In genomic region chr2:181365655-181366075, GRCm38 (mm10) we compare ENCODE assay signal across 7 mouse cellular contexts. TPM values are rescaled to one million over a fixed set of nuclear protein-coding genes. Genes with fewer than 3 reads are reported as not detected.
DNase-seq lines count a peak whose midpoint lies in the region; ATAC-seq lines count a peak whose summit lies in the region.

No protein-coding gene starts in this region.

- peak overlapping the region; percentile 96 for H3K9ac ChIP-seq in lung, embryonic 16.5 days (ENCODE audit: low read length)

- DNase-seq in lung, postnatal 14 days: no peak
- DNase-seq in embryo, embryonic 10.5 days (ENCODE audit: low spot score): peak; percentile 35
- peak; percentile 31 for DNase-seq in thymus, postnatal 0 days (ENCODE audit: low spot score)
- DNase-seq in ovary, postnatal 36 days (ENCODE audit: low spot score): no peak

- whole genome bisulfite sequencing in lung, embryonic 16.5 days: 0% methylated on average over 20 of the region's 20 CpGs
- 0% methylated on average over 20 of the region's 20 CpGs for WGBS in macrophage (ENCODE audit: missing documents)

- H3K4me2 ChIP-seq in lung, embryonic 16.5 days (ENCODE audit: low read depth, low read length): peak overlapping the region; percentile 97

- H3K79me2 ChIP-seq in macrophage (ENCODE audit: inconsistent target): peaks cover 72% of the 10 kb centered on the region

- H3K4me3 ChIP-seq in lung, embryonic 16.5 days (ENCODE audit: low read length): peak overlapping the region; percentile 77
- H3K4me3 ChIP-seq in macrophage (ENCODE audit: inconsistent target): peak overlapping the region; percentile 83

- H3K9me3 ChIP-seq in lung, embryonic 16.5 days (ENCODE audit: control insufficient read depth, low read length): no peaks in the 10 kb centered on the region

- H3K36me3 ChIP-seq in lung, embryonic 16.5 days (ENCODE audit: control insufficient read depth, insufficient read depth, low read length): peaks cover 22% of the 10 kb centered on the region
- H3K36me3 ChIP-seq in macrophage (ENCODE audit: inconsistent target): peaks cover 35% of the 10 kb centered on the region

- peak; percentile 69 for ATAC-seq in lung, embryonic 16.5 days (ENCODE audit: low read depth)
- ATAC-seq in hematopoietic stem cell, adult 5-6 weeks (replicated peaks in 1 of 2; ENCODE audit: insufficient read depth in 1 of 2, low FRiP score in 2 of 2, low TSS enrichment in 1 of 2, low read depth in 1 of 2, poor library complexity in 2 of 2, severe bottlenecking in 2 of 2): peak; percentile 38 to 39

- H3K27me3 ChIP-seq in lung, embryonic 16.5 days (ENCODE audit: control insufficient read depth, insufficient read depth, low read depth, low read length): no peaks in the 10 kb centered on the region

- peaks cover 25% of the 10 kb centered on the region for H3K4me1 ChIP-seq in lung, embryonic 16.5 days (replicated peaks; ENCODE audit: control insufficient read depth, insufficient read depth, low read length)

- H3K27ac ChIP-seq in lung, embryonic 16.5 days (ENCODE audit: low read length): peak overlapping the region; percentile 89
- H3K27ac ChIP-seq in macrophage: peak overlapping the region; percentile 58

RNA-seq across cellular contexts. Expression of gene Arfrp1, which starts 0.5 kb away (rescaled TPM):
- polyA plus RNA-seq in lung, embryonic 16.5 days (2015; fragmentation: Nextera tagmentation; extraction: Ambion mirVana): 60.8 and 62.0 TPM in 2 replicates
- total RNA-seq in hematopoietic stem cell, adult 5-6 weeks (2017): 54.9 and 75.9 TPM in 2 replicates
- 100 to 1,000 TPM in 16 of 26 experiments, 10 to 100 TPM in 10; 66.8 to 144 (median 110) TPM for total RNA-seq in macrophage (2018; cell fraction: chromatin; rRNA removed)
- total RNA-seq in macrophage (2018; cell fraction: cytosol; rRNA removed): 10 to 100 TPM; 14.5 to 24.4 (median 18.9) TPM
- total RNA-seq in macrophage (2018; cell fraction: nucleus; rRNA removed): 100 to 1,000 TPM in 1 of 26 experiments, 10 to 100 TPM in 25; 47.0 to 106 (median 69.1) TPM
- 21.9 to 23.2 TPM (median 22.5 TPM) in 3 replicates for polyA plus RNA-seq in macrophage (2018)
- 55.8 and 68.0 TPM in 2 replicates for polyA plus RNA-seq in thymus, postnatal 0 days (2015; fragmentation: Nextera tagmentation; extraction: Ambion mirVana)

RNA-seq across cellular contexts. Expression of gene Zgpat, which starts 0.9 kb away (rescaled TPM):
- polyA plus RNA-seq in lung, embryonic 16.5 days (2015; fragmentation: Nextera tagmentation; extraction: Ambion mirVana): 39.2 and 39.4 TPM in 2 replicates
- 48.8 and 55.8 TPM in 2 replicates for total RNA-seq in hematopoietic stem cell, adult 5-6 weeks (2017)
- total RNA-seq in macrophage (2018; cell fraction: chromatin; rRNA removed): 100 to 1,000 TPM in 13 of 26 experiments, 10 to 100 TPM in 13; 56.0 to 180 (median 98.4) TPM
- 10 to 100 TPM; 10.8 to 20.2 (median 15.4) TPM for total RNA-seq in macrophage (2018; cell fraction: cytosol; rRNA removed)
- total RNA-seq in macrophage (2018; cell fraction: nucleus; rRNA removed): 100 to 1,000 TPM in 5 of 26 experiments, 10 to 100 TPM in 21; 31.4 to 115 (median 62.2) TPM
- 13.7 to 17.8 TPM (median 17.3 TPM) in 3 replicates for polyA plus RNA-seq in macrophage (2018)
- 36.4 and 37.6 TPM in 2 replicates for polyA plus RNA-seq in thymus, postnatal 0 days (2015; fragmentation: Nextera tagmentation; extraction: Ambion mirVana)

RNA-seq across cellular contexts. Expression of gene Lime1, which starts 14.2 kb away (rescaled TPM):
- polyA plus RNA-seq in lung, embryonic 16.5 days (2015; fragmentation: Nextera tagmentation; extraction: Ambion mirVana): 20.7 and 24.0 TPM in 2 replicates
- total RNA-seq in hematopoietic stem cell, adult 5-6 weeks (2017): 32.4 and 36.1 TPM in 2 replicates
- total RNA-seq in macrophage (2018; cell fraction: chromatin; rRNA removed): 10 to 100 TPM; 14.8 to 60.2 (median 30.1) TPM
- total RNA-seq in macrophage (2018; cell fraction: cytosol; rRNA removed): 1 to 10 TPM in 22 of 26 experiments, under 1 TPM in 4; 0.68 to 4.7 (median 1.4) TPM
- total RNA-seq in macrophage (2018; cell fraction: nucleus; rRNA removed): 10 to 100 TPM; 11.5 to 42.8 (median 26.7) TPM
- polyA plus RNA-seq in macrophage (2018): 2.9 to 8.2 TPM (median 3.7 TPM) in 3 replicates
- 35.7 and 40.7 TPM in 2 replicates for polyA plus RNA-seq in thymus, postnatal 0 days (2015; fragmentation: Nextera tagmentation; extraction: Ambion mirVana)

RNA-seq across cellular contexts. Expression of gene Rtel1, which starts 46.1 kb away (rescaled TPM):
- 47.2 and 47.8 TPM in 2 replicates for polyA plus RNA-seq in lung, embryonic 16.5 days (2015; fragmentation: Nextera tagmentation; extraction: Ambion mirVana)
- 46.8 and 56.7 TPM in 2 replicates for total RNA-seq in hematopoietic stem cell, adult 5-6 weeks (2017)
- total RNA-seq in macrophage (2018; cell fraction: chromatin; rRNA removed): 10 to 100 TPM; 26.1 to 96.4 (median 60.6) TPM
- 1 to 10 TPM; 2.9 to 8.1 (median 4.3) TPM for total RNA-seq in macrophage (2018; cell fraction: cytosol; rRNA removed)
- 10 to 100 TPM in 25 of 26 experiments, 1 to 10 TPM in 1; 9.9 to 80.6 (median 30.5) TPM for total RNA-seq in macrophage (2018; cell fraction: nucleus; rRNA removed)
- polyA plus RNA-seq in macrophage (2018): 4.9 to 9.2 TPM (median 5.3 TPM) in 3 replicates
- polyA plus RNA-seq in thymus, postnatal 0 days (2015; fragmentation: Nextera tagmentation; extraction: Ambion mirVana): 31.9 and 37.6 TPM in 2 replicates

RNA-seq across cellular contexts. Expression of gene Stmn3, which starts 51.4 kb away (rescaled TPM):
- polyA plus RNA-seq in lung, embryonic 16.5 days (2015; fragmentation: Nextera tagmentation; extraction: Ambion mirVana): 4.8 and 9.3 TPM in 2 replicates
- not detected in 2 replicates for total RNA-seq in hematopoietic stem cell, adult 5-6 weeks (2017)
- not detected for total RNA-seq in macrophage (2018; cell fraction: chromatin; rRNA removed)
- total RNA-seq in macrophage (2018; cell fraction: cytosol; rRNA removed): under 1 TPM in 1 of 26 experiments, not detected in 25; 0.14 TPM
- not detected for total RNA-seq in macrophage (2018; cell fraction: nucleus; rRNA removed)
- polyA plus RNA-seq in macrophage (2018): not detected in 3 replicates
- 0.22 and 0.27 TPM in 2 replicates for polyA plus RNA-seq in thymus, postnatal 0 days (2015; fragmentation: Nextera tagmentation; extraction: Ambion mirVana)

Comparison
In these comparisons a context has a peak if more than half of its experiments do, and no peak if none do; other contexts are left out.
1. DNase-seq: peak in embryo, embryonic 10.5 days (single experiment) and thymus, postnatal 0 days (single experiment); none in lung, postnatal 14 days (single experiment) and ovary, postnatal 36 days (single experiment).